Mouse (Mus musculus) heart, embryonic 16.5 days (tissue): ENCODE data around the gene Iyd. TPM values are rescaled to one million over a fixed set of nuclear protein-coding genes. Genes with fewer than 3 reads are reported as not detected.
A peak's percentile ranks its signal among the peaks of the same experiment; 100 is the strongest.

ENCODE experiments used
- ATAC-seq: fragments of 200-750 bp; cut with Nextera tagmentation; replicated peaks from 2 replicates; pipeline ENCODE4 v1.8.0; 2017; ENCODE audit warnings: moderate number of reproducible peaks; ENCODE audit not compliant: insufficient read depth, low FRiP score; ENCODE audit errors: extremely low read depth
- H3K27ac ChIP-seq: fragments of 300-500 bp; sonication (generic); 2 replicates; pipeline ENCODE4 v1.5.1; 2014; ENCODE audit warnings: mild to moderate bottlenecking, low read length, control low read depth, moderate library complexity
- H3K27me3 ChIP-seq: fragments of 300-500 bp; sonication (generic); 2 replicates; pipeline ENCODE4 v1.6.1; 2014; ENCODE audit warnings: low read length, mixed read lengths; ENCODE audit not compliant: control insufficient read depth, insufficient read depth
- H3K36me3 ChIP-seq: fragments of 300-500 bp; sonication (generic); 2 replicates; pipeline ENCODE4 v1.6.1; 2014; ENCODE audit not compliant: control insufficient read depth, insufficient read depth
- H3K4me1 ChIP-seq: fragments of 300-500 bp; sonication (generic); 2 replicates; pipeline ENCODE4 v1.6.1; 2014; ENCODE audit warnings: low read length, mixed read lengths; ENCODE audit not compliant: control insufficient read depth, insufficient read depth
- H3K4me2 ChIP-seq: fragments of 300-500 bp; sonication (generic); 2 replicates; pipeline ENCODE4 v1.6.1; 2014; ENCODE audit warnings: low read depth, mild to moderate bottlenecking, control low read depth, low read length
- H3K4me3 ChIP-seq: fragments of 300-500 bp; sonication (generic); 2 replicates; pipeline ENCODE4 v1.5.1; 2014; ENCODE audit warnings: mild to moderate bottlenecking, control low read depth, low read length
- H3K9ac ChIP-seq: fragments of 300-500 bp; sonication (generic); 2 replicates; pipeline ENCODE4 v1.6.1; 2014; ENCODE audit warnings: low read length, control low read depth
- H3K9me3 ChIP-seq: fragments of 300-500 bp; sonication (generic); replicated peaks from 2 replicates; pipeline ENCODE4 v1.6.1; 2016; ENCODE audit warnings: low read length; ENCODE audit not compliant: control insufficient read depth
- WGBS: fragments of 180-500 bp; shearing (Covaris S2); extraction: QIAGEN DNeasy Blood & Tissue Kit; methylation state at CpG from one replicate; pipeline ENCODE4 v1.1.7; 2014; 5-methylcytosine and 5-hydroxymethylcytosine counted together
- polyA plus RNA-seq: library from polyadenylated mRNA; unstranded; fragments of >200 nt; fragmentation: Nextera tagmentation; extraction: Ambion mirVana; gene quantifications from 2 replicates; pipeline ENCODE4 v1.2.1, GENCODE M21; 2015

Iyd gene
- polyA plus RNA-seq, 1 experiment from 2014 or later: 0.91 TPM

GRCm38 (mm10) chr10:3567821-3568220 is 27.8 kb downstream of the Iyd start:
- ATAC-seq: no peak
- Histone ChIP-seq H3K36me3 (no peaks in the 10 kb centered on the region), H3K9ac (no peak overlapping the region), H3K27me3 (no peaks in the 10 kb centered on the region), H3K4me1 (no peaks in the 10 kb centered on the region), H3K9me3 (no peaks in the 10 kb centered on the region), H3K27ac (no peak overlapping the region), H3K4me3 (no peak overlapping the region), H3K4me2 (no peak overlapping the region)
- WGBS: 66% methylated on average over 6 of the region's 6 CpGs

GRCm38 (mm10) chr10:3572723-3573649 is 32.9 kb downstream of the Iyd start:
- H3K4me3 ChIP-seq: no peak overlapping the region
- H3K4me1 ChIP-seq: 0 out of 2 replicates have a peak, but pooled peaks cover 4% of the 10 kb centered on the region
- 57% methylated on average over 10 of the region's 10 CpGs for WGBS
- no peak overlapping the region for H3K9ac ChIP-seq
- H3K27me3 ChIP-seq: no peaks in the 10 kb centered on the region
- H3K4me2 ChIP-seq: no peak overlapping the region
- no peak overlapping the region for H3K27ac ChIP-seq
- no peaks in the 10 kb centered on the region for H3K9me3 ChIP-seq
- ATAC-seq: peak; percentile 49; the same call in 1 of the 2 replicates
- H3K36me3 ChIP-seq: no peaks in the 10 kb centered on the region

GRCm38 (mm10) chr10:3573905-3574500 is 34.0 kb downstream of the Iyd start:
- WGBS: 75% methylated on average over 4 of the region's 4 CpGs
- no peak overlapping the region for H3K27ac ChIP-seq
- ATAC-seq: 0 out of 2 replicates have a peak, but pooled peaks have one; percentile 18

DNA sequence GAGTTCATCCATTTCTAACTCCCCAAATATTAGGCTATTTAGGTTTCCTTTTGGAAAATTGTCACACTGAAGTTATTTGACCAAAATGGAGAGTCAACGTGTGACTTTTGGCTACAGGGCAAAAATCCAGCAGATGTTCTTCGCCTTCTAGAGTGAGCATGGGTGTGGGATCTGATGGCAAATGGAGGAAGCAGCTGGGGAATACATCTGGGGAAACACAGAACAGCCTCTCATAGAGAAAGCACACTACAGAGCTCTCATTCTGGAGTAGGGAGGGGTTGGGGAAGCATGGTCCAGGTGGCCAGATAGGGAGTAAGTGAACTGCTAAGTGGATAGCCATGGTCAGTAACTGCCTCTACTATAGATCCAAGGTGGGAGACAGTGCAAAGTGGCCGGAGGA is 50.6 kb downstream of the Iyd start:
- no peaks in the 10 kb centered on the region for H3K9me3 ChIP-seq
- WGBS: 63% methylated on average over 3 of the region's 3 CpGs
- no peaks in the 10 kb centered on the region for H3K4me1 ChIP-seq
- no peak overlapping the region for H3K4me2 ChIP-seq
- no peak for ATAC-seq
- H3K36me3 ChIP-seq: no peaks in the 10 kb centered on the region
- H3K9ac ChIP-seq: no peak overlapping the region
- no peak overlapping the region for H3K27ac ChIP-seq
- H3K27me3 ChIP-seq: no peaks in the 10 kb centered on the region
- no peak overlapping the region for H3K4me3 ChIP-seq

More at GRCm38 (mm10) chr10:3573905-3574500, 34.0 kb downstream of the Iyd start:
- Histone ChIP-seq H3K4me3 (no peak overlapping the region), H3K4me2 (no peak overlapping the region), H3K4me1 (0 out of 2 replicates have a peak, but pooled peaks cover 4% of the 10 kb centered on the region), H3K36me3 (no peaks in the 10 kb centered on the region), H3K9ac (no peak overlapping the region), H3K9me3 (no peaks in the 10 kb centered on the region), H3K27me3 (no peaks in the 10 kb centered on the region)

DNA sequence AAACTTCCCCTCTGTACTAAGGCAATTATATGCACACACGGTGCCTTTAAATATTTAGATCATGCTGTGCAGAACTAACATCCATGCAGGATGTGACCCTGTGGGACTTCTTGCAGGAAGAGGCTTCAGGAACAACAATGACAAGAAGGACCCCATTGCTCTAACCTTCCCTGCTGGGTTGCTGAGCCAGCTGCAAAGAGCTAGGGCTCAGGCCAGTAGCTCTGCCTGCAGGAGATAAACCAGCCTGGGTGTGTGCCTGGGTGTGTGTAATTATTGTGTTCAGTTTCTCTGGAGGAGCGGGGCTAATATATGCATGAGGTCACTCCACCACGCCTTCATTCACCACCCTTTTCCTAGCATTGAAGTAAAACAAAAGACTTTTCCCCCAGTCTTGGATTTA is 51.8 kb downstream of the Iyd start:
- Histone ChIP-seq H3K9me3 (no peaks in the 10 kb centered on the region), H3K4me2 (no peak overlapping the region), H3K4me1 (no peaks in the 10 kb centered on the region), H3K27me3 (no peaks in the 10 kb centered on the region), H3K4me3 (no peak overlapping the region), H3K36me3 (no peaks in the 10 kb centered on the region), H3K27ac (no peak overlapping the region), H3K9ac (no peak overlapping the region)
- 45% methylated on average over 3 of the region's 3 CpGs for WGBS
- ATAC-seq: peak; percentile 78

DNA sequence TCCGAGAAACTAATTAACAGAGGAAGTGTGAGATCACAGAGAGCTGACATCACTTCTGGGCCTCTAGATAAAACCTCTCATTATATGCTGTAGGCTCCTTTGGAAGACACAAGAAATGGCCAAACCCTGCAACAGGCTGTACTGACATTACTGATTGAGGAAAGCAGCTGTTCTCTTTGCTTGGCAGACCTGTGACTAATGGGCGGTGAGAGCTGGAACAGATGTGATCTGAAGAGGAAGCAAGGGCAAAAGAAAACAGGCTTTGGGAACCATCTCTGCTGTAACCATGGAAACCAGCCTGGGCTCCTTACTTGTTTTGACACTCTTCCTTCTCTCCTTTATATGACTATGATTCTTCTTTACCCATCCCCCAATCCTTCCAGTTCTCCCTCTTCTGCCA is 56.7 kb downstream of the Iyd start:
- no peaks in the 10 kb centered on the region for H3K9me3 ChIP-seq
- 47% methylated on average over 2 of the region's 2 CpGs for WGBS
- no peak overlapping the region for H3K4me2 ChIP-seq
- H3K27me3 ChIP-seq: no peaks in the 10 kb centered on the region
- no peak overlapping the region for H3K27ac ChIP-seq
- H3K9ac ChIP-seq: no peak overlapping the region
- H3K36me3 ChIP-seq: no peaks in the 10 kb centered on the region
- no peak overlapping the region for H3K4me3 ChIP-seq
- no peaks in the 10 kb centered on the region for H3K4me1 ChIP-seq
- no peak for ATAC-seq

GRCm38 (mm10) chr10:3597760-3598159 is 57.7 kb downstream of the Iyd start:
- no peak overlapping the region for H3K4me2 ChIP-seq
- H3K9me3 ChIP-seq: no peaks in the 10 kb centered on the region
- H3K36me3 ChIP-seq: no peaks in the 10 kb centered on the region
- no peak overlapping the region for H3K4me3 ChIP-seq
- H3K4me1 ChIP-seq: no peaks in the 10 kb centered on the region
- 72% methylated on average over 3 of the region's 3 CpGs for WGBS
- no peak overlapping the region for H3K9ac ChIP-seq
- ATAC-seq: no peak
- no peaks in the 10 kb centered on the region for H3K27me3 ChIP-seq
- H3K27ac ChIP-seq: no peak overlapping the region
